Mouse (Mus musculus): ENCODE measurements around the gene Ube3c. TPM values are rescaled to one million over a fixed set of nuclear protein-coding genes. Genes with fewer than 3 reads are reported as not detected.

Ube3c gene
- polyA plus RNA-seq, 1 experiment from 2014 or later: 12.0 TPM

- no peak for ATAC-seq (ENCODE audit: insufficient read depth)
- Histone ChIP-seq H3K9me3 (replicated peaks) (no peaks in the 10 kb centered on the region), H3K9ac (no peak overlapping the region), H3K4me1 (replicated peaks) (no peaks in the 10 kb centered on the region), H3K4me2 (no peak overlapping the region), H3K4me3 (replicated peaks) (no peak overlapping the region), H3K36me3 (replicated peaks) (peaks cover 63% of the 10 kb centered on the region), H3K27me3 (no peaks in the 10 kb centered on the region), H3K27ac (replicated peaks) (no peak overlapping the region)
- WGBS (ENCODE audit: insufficient replicate concordance): 80% methylated on average over 4 of the region's 4 CpGs
Observed at GRCm38 (mm10) chr5:29674305-29674704, 105.3 kb downstream of the Ube3c start.

GRCm38 (mm10) chr5:29676445-29676844, 107.4 kb downstream of the Ube3c start:
- no peak for ATAC-seq (ENCODE audit: insufficient read depth)
- no peak overlapping the region for H3K27ac ChIP-seq (replicated peaks)
- 82% methylated on average over 3 of the region's 3 CpGs for WGBS (ENCODE audit: insufficient replicate concordance)
- no peak overlapping the region for H3K4me2 ChIP-seq
- no peaks in the 10 kb centered on the region for H3K4me1 ChIP-seq (replicated peaks)
- no peaks in the 10 kb centered on the region for H3K27me3 ChIP-seq
- peaks cover 49% of the 10 kb centered on the region for H3K36me3 ChIP-seq (replicated peaks)
- no peak overlapping the region for H3K4me3 ChIP-seq (replicated peaks)
- H3K9me3 ChIP-seq (replicated peaks): no peaks in the 10 kb centered on the region
- H3K9ac ChIP-seq: no peak overlapping the region

- H3K4me2 ChIP-seq: no peak overlapping the region
- 56% methylated on average over 4 of the region's 4 CpGs for WGBS (ENCODE audit: insufficient replicate concordance)
- H3K27ac ChIP-seq (replicated peaks): no peak overlapping the region
- no peak for ATAC-seq (ENCODE audit: insufficient read depth)
- no peaks in the 10 kb centered on the region for H3K27me3 ChIP-seq
- H3K4me3 ChIP-seq (replicated peaks): no peak overlapping the region
- H3K4me1 ChIP-seq (replicated peaks): no peaks in the 10 kb centered on the region
- no peak overlapping the region for H3K9ac ChIP-seq
- 0 out of 2 replicates have a peak, but pooled peaks cover 3% of the 10 kb centered on the region for H3K36me3 ChIP-seq (replicated peaks)
- H3K9me3 ChIP-seq (replicated peaks): no peaks in the 10 kb centered on the region
Observed at GRCm38 (mm10) chr5:29685085-29685484, 116.0 kb downstream of the Ube3c start.

- no peak for ATAC-seq (ENCODE audit: insufficient read depth)
- no peak overlapping the region for H3K27ac ChIP-seq (replicated peaks)
- WGBS (ENCODE audit: insufficient replicate concordance): 47% methylated on average over 3 of the region's 3 CpGs
- no peak overlapping the region for H3K4me3 ChIP-seq (replicated peaks)
- no peaks in the 10 kb centered on the region for H3K9me3 ChIP-seq (replicated peaks)
- no peaks in the 10 kb centered on the region for H3K27me3 ChIP-seq
- no peaks in the 10 kb centered on the region for H3K4me1 ChIP-seq (replicated peaks)
- H3K4me2 ChIP-seq: no peak overlapping the region
- no peaks in the 10 kb centered on the region for H3K36me3 ChIP-seq (replicated peaks)
- no peak overlapping the region for H3K9ac ChIP-seq
Observed at GRCm38 (mm10) chr5:29687671-29688070, 118.6 kb downstream of the Ube3c start.

- no peaks in the 10 kb centered on the region for H3K36me3 ChIP-seq (replicated peaks)
- no peak overlapping the region for H3K9ac ChIP-seq
- no peaks in the 10 kb centered on the region for H3K9me3 ChIP-seq (replicated peaks)
- 53% methylated on average over 7 of the region's 7 CpGs for WGBS (ENCODE audit: insufficient replicate concordance)
- no peak overlapping the region for H3K4me2 ChIP-seq
- no peaks in the 10 kb centered on the region for H3K27me3 ChIP-seq
- H3K4me3 ChIP-seq (replicated peaks): no peak overlapping the region
- H3K4me1 ChIP-seq (replicated peaks): no peaks in the 10 kb centered on the region
- H3K27ac ChIP-seq (replicated peaks): no peak overlapping the region
- ATAC-seq (ENCODE audit: insufficient read depth): no peak
Observed at GRCm38 (mm10) chr5:29688352-29688751, 119.3 kb downstream of the Ube3c start.

- no peak overlapping the region for H3K9ac ChIP-seq
- no peaks in the 10 kb centered on the region for H3K4me1 ChIP-seq (replicated peaks)
- no peak overlapping the region for H3K4me2 ChIP-seq
- H3K27me3 ChIP-seq: no peaks in the 10 kb centered on the region
- H3K9me3 ChIP-seq (replicated peaks): no peaks in the 10 kb centered on the region
- no peak overlapping the region for H3K27ac ChIP-seq (replicated peaks)
- no peaks in the 10 kb centered on the region for H3K36me3 ChIP-seq (replicated peaks)
- no peak for ATAC-seq (ENCODE audit: insufficient read depth)
- no peak overlapping the region for H3K4me3 ChIP-seq (replicated peaks)
- whole genome bisulfite sequencing (ENCODE audit: insufficient replicate concordance): 73% methylated on average over 4 of the region's 4 CpGs
Observed at GRCm38 (mm10) chr5:29698493-29698892, 129.5 kb downstream of the Ube3c start.

GRCm38 (mm10) chr5:29699520-29700202, 130.6 kb downstream of the Ube3c start:
- ATAC-seq (ENCODE audit: insufficient read depth): no peak
- H3K27me3 ChIP-seq: no peaks in the 10 kb centered on the region
- H3K4me2 ChIP-seq: no peak overlapping the region
- H3K4me1 ChIP-seq (replicated peaks): no peaks in the 10 kb centered on the region
- no peaks in the 10 kb centered on the region for H3K36me3 ChIP-seq (replicated peaks)
- H3K9me3 ChIP-seq (replicated peaks): no peaks in the 10 kb centered on the region
- no peak overlapping the region for H3K9ac ChIP-seq
- WGBS (ENCODE audit: insufficient replicate concordance): 52% methylated on average over 2 of the region's 2 CpGs
- no peak overlapping the region for H3K4me3 ChIP-seq (replicated peaks)
- H3K27ac ChIP-seq (replicated peaks): no peak overlapping the region

- Histone ChIP-seq H3K4me3 (replicated peaks) (no peak overlapping the region), H3K9ac (no peak overlapping the region), H3K9me3 (replicated peaks) (no peaks in the 10 kb centered on the region), H3K36me3 (replicated peaks) (no peaks in the 10 kb centered on the region), H3K4me1 (replicated peaks) (no peaks in the 10 kb centered on the region), H3K4me2 (no peak overlapping the region), H3K27me3 (no peaks in the 10 kb centered on the region), H3K27ac (replicated peaks) (no peak overlapping the region)
- no peak for ATAC-seq (ENCODE audit: insufficient read depth)
- 66% methylated on average over 4 of the region's 4 CpGs for WGBS (ENCODE audit: insufficient replicate concordance)
Observed at GRCm38 (mm10) chr5:29707241-29707640, 138.2 kb downstream of the Ube3c start.

- Histone ChIP-seq H3K4me1 (replicated peaks) (no peaks in the 10 kb centered on the region), H3K4me2 (no peak overlapping the region), H3K4me3 (replicated peaks) (no peak overlapping the region), H3K27ac (replicated peaks) (no peak overlapping the region), H3K36me3 (replicated peaks) (no peaks in the 10 kb centered on the region), H3K27me3 (no peaks in the 10 kb centered on the region), H3K9ac (no peak overlapping the region), H3K9me3 (replicated peaks) (no peaks in the 10 kb centered on the region)
- no peak for ATAC-seq (ENCODE audit: insufficient read depth)
- 39% methylated on average over 5 of the region's 5 CpGs for WGBS (ENCODE audit: insufficient replicate concordance)
Observed at GRCm38 (mm10) chr5:29708258-29708657, 139.2 kb downstream of the Ube3c start.

GRCm38 (mm10) chr5:29711631-29712030, 142.6 kb downstream of the Ube3c start:
- no peak for ATAC-seq (ENCODE audit: insufficient read depth)
- Histone ChIP-seq H3K36me3 (replicated peaks) (no peaks in the 10 kb centered on the region), H3K27me3 (no peaks in the 10 kb centered on the region), H3K9ac (no peak overlapping the region), H3K4me2 (no peak overlapping the region), H3K4me3 (replicated peaks) (no peak overlapping the region), H3K4me1 (replicated peaks) (no peaks in the 10 kb centered on the region), H3K9me3 (replicated peaks) (no peaks in the 10 kb centered on the region), H3K27ac (replicated peaks) (no peak overlapping the region)

- Histone ChIP-seq H3K9ac (no peak overlapping the region), H3K4me2 (no peak overlapping the region), H3K4me1 (replicated peaks) (no peaks in the 10 kb centered on the region), H3K4me3 (replicated peaks) (no peak overlapping the region), H3K36me3 (replicated peaks) (no peaks in the 10 kb centered on the region), H3K27ac (replicated peaks) (no peak overlapping the region), H3K9me3 (replicated peaks) (no peaks in the 10 kb centered on the region), H3K27me3 (no peaks in the 10 kb centered on the region)
- WGBS (ENCODE audit: insufficient replicate concordance): 28% methylated on average over 1 of the region's 1 CpGs
- ATAC-seq (ENCODE audit: insufficient read depth): no peak
Observed at GRCm38 (mm10) chr5:29712906-29713305, 143.9 kb downstream of the Ube3c start.

GRCm38 (mm10) chr5:29721159-29721558, 152.1 kb downstream of the Ube3c start:
- Histone ChIP-seq H3K36me3 (replicated peaks) (no peaks in the 10 kb centered on the region), H3K4me2 (no peak overlapping the region), H3K4me3 (replicated peaks) (no peak overlapping the region), H3K27me3 (no peaks in the 10 kb centered on the region), H3K4me1 (replicated peaks) (no peaks in the 10 kb centered on the region), H3K9ac (no peak overlapping the region), H3K27ac (replicated peaks) (no peak overlapping the region), H3K9me3 (replicated peaks) (no peaks in the 10 kb centered on the region)
- ATAC-seq (ENCODE audit: insufficient read depth): no peak
- WGBS (ENCODE audit: insufficient replicate concordance): 29% methylated on average over 1 of the region's 1 CpGs
